Mouse (Mus musculus): Measurements from ENCODE around the gene Wnt5a. TPM values are rescaled to one million over a fixed set of nuclear protein-coding genes. Genes with fewer than 3 reads are reported as not detected.

Gene Wnt5a
- polyA plus RNA-seq, 1 experiment from 2014 or later: 22.8 TPM

DNA sequence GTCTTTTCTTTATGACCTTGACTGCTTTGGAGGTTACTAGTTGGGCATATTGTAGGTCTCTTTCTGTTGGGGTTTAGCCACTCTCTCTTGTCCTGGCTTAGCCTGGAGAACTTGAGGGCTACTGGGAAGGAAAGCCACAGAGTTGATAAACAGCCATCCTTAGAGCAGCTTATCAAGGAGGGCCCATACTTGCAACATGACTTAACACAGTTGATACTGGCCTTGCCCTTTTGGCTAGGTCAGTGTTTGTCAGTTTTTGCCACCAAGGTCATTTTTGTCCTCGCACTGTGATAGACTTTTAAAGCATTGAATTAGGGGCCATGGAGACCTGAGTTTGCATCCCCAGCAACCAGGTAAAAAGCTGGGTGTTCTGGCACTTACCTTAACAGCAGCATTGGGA lies 23.7 kb upstream of the Wnt5a start:
- no peak overlapping the region for H3K27ac ChIP-seq (ENCODE audit: low read length)
- no peak overlapping the region for H3K9ac ChIP-seq (ENCODE audit: low read length)
- H3K4me3 ChIP-seq (ENCODE audit: low read length): no peak overlapping the region
- H3K9me3 ChIP-seq (ENCODE audit: control insufficient read depth, low read length): no peaks in the 10 kb centered on the region
- H3K36me3 ChIP-seq (ENCODE audit: control insufficient read depth, insufficient read depth, low read length): no peaks in the 10 kb centered on the region
- no peak for ATAC-seq (ENCODE audit: low read depth)
- WGBS: 69% methylated on average over 1 of the region's 1 CpGs
- no peaks in the 10 kb centered on the region for H3K4me1 ChIP-seq (replicated peaks; ENCODE audit: control insufficient read depth, insufficient read depth, low read length)
- no peak overlapping the region for H3K4me2 ChIP-seq (ENCODE audit: low read depth, low read length)
- no peaks in the 10 kb centered on the region for H3K27me3 ChIP-seq (ENCODE audit: control insufficient read depth, insufficient read depth, low read depth, low read length)

DNA sequence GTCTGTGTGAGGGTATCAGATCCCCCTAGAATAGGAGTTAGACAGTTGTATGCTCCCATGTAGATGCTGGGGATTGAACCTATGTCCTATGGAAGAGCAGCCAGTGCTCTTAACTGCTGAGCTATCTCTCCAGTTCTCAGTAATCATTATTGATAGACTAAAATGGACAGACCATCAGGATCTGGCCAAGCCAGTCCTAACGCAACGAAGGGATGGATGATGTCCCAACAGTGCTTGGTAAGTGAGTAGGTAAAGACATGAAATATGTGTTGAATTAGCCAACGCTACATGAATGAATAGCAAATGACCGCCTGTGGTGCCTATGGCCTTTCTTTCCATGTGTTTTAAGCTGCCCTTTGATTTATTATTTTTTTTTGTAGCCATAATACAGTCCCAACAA lies 10.7 kb upstream of the Wnt5a start:
- WGBS: 83% methylated on average over 4 of the region's 4 CpGs
- H3K27me3 ChIP-seq (ENCODE audit: control insufficient read depth, insufficient read depth, low read depth, low read length): no peaks in the 10 kb centered on the region
- H3K9ac ChIP-seq (ENCODE audit: low read length): no peak overlapping the region
- no peaks in the 10 kb centered on the region for H3K4me1 ChIP-seq (replicated peaks; ENCODE audit: control insufficient read depth, insufficient read depth, low read length)
- H3K36me3 ChIP-seq (ENCODE audit: control insufficient read depth, insufficient read depth, low read length): no peaks in the 10 kb centered on the region
- no peak overlapping the region for H3K27ac ChIP-seq (ENCODE audit: low read length)
- no peak overlapping the region for H3K4me3 ChIP-seq (ENCODE audit: low read length)
- H3K4me2 ChIP-seq (ENCODE audit: low read depth, low read length): no peak overlapping the region
- H3K9me3 ChIP-seq (ENCODE audit: control insufficient read depth, low read length): no peaks in the 10 kb centered on the region
- ATAC-seq (ENCODE audit: low read depth): no peak

DNA sequence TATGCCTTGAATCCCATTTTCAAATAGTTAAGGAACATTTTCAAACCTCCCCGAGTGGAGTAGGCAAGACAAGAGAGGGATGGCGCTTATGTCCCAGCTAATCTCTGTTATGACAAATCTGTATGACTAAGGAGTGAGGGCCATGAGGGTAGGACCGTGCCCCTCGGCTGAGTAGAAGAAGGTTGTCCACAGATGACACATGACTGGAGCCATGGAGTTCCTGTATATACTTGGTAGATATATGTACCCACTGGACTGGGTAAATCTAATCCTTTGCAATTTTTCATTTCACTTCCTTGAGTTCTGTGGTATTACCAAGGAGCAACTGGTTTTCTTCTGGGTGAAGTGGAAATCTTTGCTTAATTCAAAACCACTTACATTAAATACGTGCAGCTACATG lies 10.3 kb upstream of the Wnt5a start:
- no peak overlapping the region for H3K4me2 ChIP-seq (ENCODE audit: low read depth, low read length)
- no peaks in the 10 kb centered on the region for H3K36me3 ChIP-seq (ENCODE audit: control insufficient read depth, insufficient read depth, low read length)
- H3K9me3 ChIP-seq (ENCODE audit: control insufficient read depth, low read length): no peaks in the 10 kb centered on the region
- H3K4me1 ChIP-seq (replicated peaks; ENCODE audit: control insufficient read depth, insufficient read depth, low read length): no peaks in the 10 kb centered on the region
- H3K9ac ChIP-seq (ENCODE audit: low read length): no peak overlapping the region
- WGBS: 73% methylated on average over 5 of the region's 5 CpGs
- H3K27me3 ChIP-seq (ENCODE audit: control insufficient read depth, insufficient read depth, low read depth, low read length): no peaks in the 10 kb centered on the region
- ATAC-seq (ENCODE audit: low read depth): no peak
- H3K27ac ChIP-seq (ENCODE audit: low read length): no peak overlapping the region
- no peak overlapping the region for H3K4me3 ChIP-seq (ENCODE audit: low read length)

DNA sequence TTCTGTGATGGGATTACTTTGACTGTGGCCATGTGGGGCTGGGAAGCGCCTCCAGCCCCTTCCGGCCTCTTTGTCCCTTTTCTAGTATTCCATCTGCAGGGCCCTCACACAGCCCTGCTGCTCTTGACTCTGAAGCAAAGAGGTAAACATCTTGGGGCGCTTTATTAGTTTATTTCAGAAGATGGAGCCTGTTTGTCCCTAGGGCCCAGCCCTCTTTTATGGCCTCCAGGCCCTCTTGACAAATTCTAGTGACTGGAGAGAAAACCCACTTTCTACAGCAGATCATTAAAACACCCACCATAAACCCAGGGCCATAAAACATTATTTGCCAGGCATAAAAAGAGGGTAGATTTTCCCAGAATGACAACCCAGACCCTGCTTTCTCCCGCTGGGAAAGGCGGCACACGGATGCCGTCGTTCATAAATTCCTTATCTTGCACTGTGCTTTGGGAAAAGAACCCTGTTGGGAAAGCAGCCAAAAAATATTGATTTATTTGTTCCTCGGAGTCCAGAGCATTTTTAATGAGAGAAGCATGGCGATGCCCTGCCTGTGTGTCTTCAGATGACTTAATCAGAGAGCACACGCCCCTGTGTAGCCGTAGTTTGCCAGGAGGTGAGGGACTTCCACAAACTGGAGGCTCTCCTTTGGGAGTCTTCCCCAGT lies 3.2 kb upstream of the Wnt5a start:
- 48% methylated on average over 12 of the region's 12 CpGs for WGBS
- ATAC-seq (ENCODE audit: low read depth): no peak
- peaks cover 9% of the 10 kb centered on the region for H3K27me3 ChIP-seq (ENCODE audit: control insufficient read depth, insufficient read depth, low read depth, low read length)
- no peak overlapping the region for H3K9ac ChIP-seq (ENCODE audit: low read length)
- no peak overlapping the region for H3K27ac ChIP-seq (ENCODE audit: low read length)
- H3K4me1 ChIP-seq (replicated peaks; ENCODE audit: control insufficient read depth, insufficient read depth, low read length): 0 out of 2 replicates have a peak, but pooled peaks cover 3% of the 10 kb centered on the region
- no peak overlapping the region for H3K4me3 ChIP-seq (ENCODE audit: low read length)
- no peak overlapping the region for H3K4me2 ChIP-seq (ENCODE audit: low read depth, low read length)
- H3K9me3 ChIP-seq (ENCODE audit: control insufficient read depth, low read length): no peaks in the 10 kb centered on the region
- H3K36me3 ChIP-seq (ENCODE audit: control insufficient read depth, insufficient read depth, low read length): no peaks in the 10 kb centered on the region

DNA sequence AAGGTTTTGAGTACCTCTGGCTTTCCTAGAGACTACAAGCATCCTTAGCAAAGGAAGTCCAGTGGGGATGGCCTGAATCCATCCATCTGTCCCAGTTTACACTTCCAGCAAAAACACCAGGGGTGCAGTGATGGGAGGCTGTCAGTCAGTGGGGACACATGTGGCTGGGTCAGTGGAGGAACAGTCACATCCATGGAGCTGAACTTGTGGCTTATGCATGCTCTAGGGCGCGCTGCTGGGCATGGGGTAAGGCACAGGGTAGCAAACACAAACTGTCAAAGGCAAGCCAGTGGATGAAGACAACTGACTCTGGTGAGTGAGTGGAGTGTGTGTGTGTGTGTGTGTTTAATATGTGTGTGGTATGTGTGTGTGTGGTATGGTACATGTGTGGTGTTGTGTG lies 1.3 kb upstream of the Wnt5a start:
- H3K27me3 ChIP-seq (ENCODE audit: control insufficient read depth, insufficient read depth, low read depth, low read length): peaks cover 22% of the 10 kb centered on the region
- ATAC-seq (ENCODE audit: low read depth): no peak
- no peak overlapping the region for H3K4me3 ChIP-seq (ENCODE audit: low read length)
- H3K9ac ChIP-seq (ENCODE audit: low read length): no peak overlapping the region
- no peaks in the 10 kb centered on the region for H3K9me3 ChIP-seq (ENCODE audit: control insufficient read depth, low read length)
- H3K36me3 ChIP-seq (ENCODE audit: control insufficient read depth, insufficient read depth, low read length): no peaks in the 10 kb centered on the region
- H3K4me1 ChIP-seq (replicated peaks; ENCODE audit: control insufficient read depth, insufficient read depth, low read length): 0 out of 2 replicates have a peak, but pooled peaks cover 3% of the 10 kb centered on the region
- H3K4me2 ChIP-seq (ENCODE audit: low read depth, low read length): no peak overlapping the region
- WGBS: 74% methylated on average over 2 of the region's 2 CpGs
- no peak overlapping the region for H3K27ac ChIP-seq (ENCODE audit: low read length)

DNA sequence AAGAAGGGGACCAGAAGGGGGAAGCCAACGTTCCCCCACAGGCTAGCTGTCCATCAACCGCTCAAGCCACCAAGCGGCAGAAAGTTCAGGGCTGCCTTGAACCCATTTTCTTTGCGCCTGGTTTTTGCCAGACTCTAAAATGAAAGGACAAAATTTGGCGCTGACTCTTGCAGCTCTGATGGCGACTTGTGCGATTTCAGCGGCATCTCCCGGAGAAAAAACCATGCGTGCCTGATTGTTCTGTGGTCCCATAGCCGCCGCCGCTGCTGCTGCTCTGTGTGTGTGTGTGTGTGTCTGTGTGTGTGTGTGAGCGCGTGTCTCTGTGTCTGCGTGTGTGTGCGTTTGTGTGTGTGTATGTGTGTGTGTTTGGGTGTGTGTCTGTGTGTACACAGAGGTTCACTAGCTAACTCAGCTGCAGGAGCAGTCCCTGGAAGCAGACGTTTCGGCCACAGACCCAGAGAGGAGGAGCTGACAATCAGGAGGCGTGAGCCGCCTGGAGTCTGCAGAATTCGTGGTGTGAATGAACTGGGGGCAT lies 568 bp downstream of the Wnt5a start:
- Histone ChIP-seq H3K9ac (ENCODE audit: low read length) (peak overlapping the region; percentile 82), H3K4me3 (ENCODE audit: low read length) (peak overlapping the region; percentile 66), H3K4me1 (replicated peaks; ENCODE audit: control insufficient read depth, insufficient read depth, low read length) (peaks cover 9% of the 10 kb centered on the region), H3K27me3 (ENCODE audit: control insufficient read depth, insufficient read depth, low read depth, low read length) (peaks cover 37% of the 10 kb centered on the region), H3K27ac (ENCODE audit: low read length) (peak overlapping the region; percentile 92), H3K36me3 (ENCODE audit: control insufficient read depth, insufficient read depth, low read length) (no peaks in the 10 kb centered on the region), H3K9me3 (ENCODE audit: control insufficient read depth, low read length) (no peaks in the 10 kb centered on the region), H3K4me2 (ENCODE audit: low read depth, low read length) (peak overlapping the region; percentile 71)
- 0% methylated on average over 22 of the region's 22 CpGs for WGBS
- ATAC-seq (ENCODE audit: low read depth): peak; percentile 59

DNA sequence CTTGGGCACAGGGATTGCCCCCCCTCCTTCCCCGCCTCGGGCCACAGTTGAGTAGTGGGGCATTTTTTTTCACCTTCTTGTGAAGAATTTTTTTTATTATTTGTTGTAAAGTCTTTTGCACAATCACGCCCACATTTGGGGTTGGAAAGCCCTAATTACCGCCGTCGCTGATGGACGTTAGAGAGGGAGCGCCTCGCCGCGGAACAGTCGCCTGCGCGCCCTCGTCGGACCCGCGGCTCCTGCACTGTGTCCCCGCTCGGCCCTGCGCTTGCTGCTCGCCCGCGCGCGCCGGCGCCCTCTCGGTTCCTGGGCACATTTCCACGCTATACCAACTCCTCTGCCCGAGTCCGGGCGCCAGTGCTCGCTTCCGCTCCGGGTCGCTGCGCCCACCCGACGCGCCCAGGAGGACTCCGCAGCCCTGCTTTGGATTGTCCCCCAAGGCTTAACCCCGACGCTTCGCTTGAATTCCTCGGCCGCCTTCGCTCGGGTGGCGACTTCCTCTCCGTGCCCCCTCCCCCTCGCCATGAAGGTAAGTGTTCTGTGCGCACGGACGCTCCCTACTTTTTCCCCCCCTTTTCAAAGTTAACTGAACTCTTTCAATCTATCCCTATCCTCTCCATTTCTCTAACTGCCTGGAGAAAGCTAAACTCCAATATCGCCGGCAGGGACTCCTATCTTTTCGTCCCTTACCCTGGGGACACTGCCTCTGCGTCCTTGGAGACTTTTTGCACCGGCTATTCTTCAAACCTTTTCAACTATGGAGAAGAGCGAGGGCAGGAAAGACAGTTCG lies 1.2 kb downstream of the Wnt5a start:
- under 1% methylated on average over 62 of the region's 62 CpGs for WGBS
- Histone ChIP-seq H3K9ac (ENCODE audit: low read length) (peak overlapping the region; percentile 82), H3K9me3 (ENCODE audit: control insufficient read depth, low read length) (no peaks in the 10 kb centered on the region), H3K27me3 (ENCODE audit: control insufficient read depth, insufficient read depth, low read depth, low read length) (peaks cover 43% of the 10 kb centered on the region), H3K4me3 (ENCODE audit: low read length) (peak overlapping the region; percentile 66), H3K4me1 (replicated peaks; ENCODE audit: control insufficient read depth, insufficient read depth, low read length) (peaks cover 16% of the 10 kb centered on the region), H3K27ac (ENCODE audit: low read length) (peak overlapping the region; percentile 92), H3K4me2 (ENCODE audit: low read depth, low read length) (peak overlapping the region; percentile 71), H3K36me3 (ENCODE audit: control insufficient read depth, insufficient read depth, low read length) (no peaks in the 10 kb centered on the region)
- peak; percentile 37; the same call in 1 of the 2 replicates for ATAC-seq (ENCODE audit: low read depth)

DNA sequence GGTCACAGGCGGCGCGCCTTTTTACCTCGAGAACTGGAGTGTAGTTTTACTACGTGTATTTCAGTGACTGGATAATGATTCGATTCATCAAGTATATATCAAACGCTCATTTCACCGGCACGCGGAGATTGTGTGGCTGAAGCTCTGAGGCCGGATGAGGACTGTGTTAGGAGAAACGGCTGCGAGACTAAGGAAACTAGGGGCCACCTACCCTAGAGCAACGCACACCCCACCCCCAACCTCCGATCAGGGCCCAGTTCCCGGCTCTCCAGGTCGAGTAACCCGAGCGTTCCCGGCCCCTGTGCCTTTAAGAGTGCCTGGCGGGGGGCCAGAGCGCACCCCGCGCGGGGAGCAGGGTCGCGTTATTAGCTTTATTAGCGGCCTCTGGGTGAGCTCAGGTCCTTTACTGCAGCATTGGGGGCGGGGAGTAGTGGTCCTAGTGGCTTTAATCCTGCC lies 1.9 kb downstream of the Wnt5a start:
- Histone ChIP-seq H3K4me2 (ENCODE audit: low read depth, low read length) (peak overlapping the region; percentile 71), H3K27me3 (ENCODE audit: control insufficient read depth, insufficient read depth, low read depth, low read length) (peaks cover 45% of the 10 kb centered on the region)
- peak; percentile 32; the same call in 1 of the 2 replicates for ATAC-seq (ENCODE audit: low read depth)

DNA sequence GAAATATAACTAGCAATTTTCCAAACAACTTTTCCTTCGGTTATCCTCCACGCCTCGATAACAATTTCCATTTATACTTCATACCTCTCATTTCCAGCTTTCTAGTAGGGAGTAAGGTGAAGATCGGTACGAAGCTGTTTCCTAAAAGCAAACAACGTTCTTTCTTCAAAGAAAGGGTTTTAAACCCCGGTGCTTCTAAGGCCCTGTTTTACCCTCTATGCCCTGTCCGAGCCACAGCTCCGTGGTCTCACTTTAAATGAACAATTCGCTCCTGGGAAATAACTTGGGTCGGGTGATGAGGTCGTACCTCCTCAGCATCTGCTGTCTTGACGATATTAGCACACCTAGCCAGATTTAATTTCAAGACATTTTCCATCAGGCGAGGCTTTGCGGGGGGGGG lies 2.5 kb downstream of the Wnt5a start:
- Histone ChIP-seq H3K27me3 (ENCODE audit: control insufficient read depth, insufficient read depth, low read depth, low read length) (peaks cover 45% of the 10 kb centered on the region), H3K9ac (ENCODE audit: low read length) (peak overlapping the region; percentile 82), H3K9me3 (ENCODE audit: control insufficient read depth, low read length) (no peaks in the 10 kb centered on the region), H3K4me2 (ENCODE audit: low read depth, low read length) (peak overlapping the region; percentile 71), H3K36me3 (ENCODE audit: control insufficient read depth, insufficient read depth, low read length) (no peaks in the 10 kb centered on the region), H3K4me1 (replicated peaks; ENCODE audit: control insufficient read depth, insufficient read depth, low read length) (peaks cover 24% of the 10 kb centered on the region), H3K27ac (ENCODE audit: low read length) (peak overlapping the region; percentile 92), H3K4me3 (ENCODE audit: low read length) (peak overlapping the region; percentile 66)
- 1% methylated on average over 15 of the region's 15 CpGs for WGBS
- ATAC-seq (ENCODE audit: low read depth): no peak

More for the DNA sequence above, 1.9 kb downstream of the Wnt5a start:
- peak overlapping the region; percentile 66 for H3K4me3 ChIP-seq (ENCODE audit: low read length)
- H3K27ac ChIP-seq (ENCODE audit: low read length): peak overlapping the region; percentile 92
- no peaks in the 10 kb centered on the region for H3K9me3 ChIP-seq (ENCODE audit: control insufficient read depth, low read length)
- WGBS: under 1% methylated on average over 29 of the region's 29 CpGs
- H3K9ac ChIP-seq (ENCODE audit: low read length): peak overlapping the region; percentile 82
- H3K4me1 ChIP-seq (replicated peaks; ENCODE audit: control insufficient read depth, insufficient read depth, low read length): peaks cover 21% of the 10 kb centered on the region
- H3K36me3 ChIP-seq (ENCODE audit: control insufficient read depth, insufficient read depth, low read length): no peaks in the 10 kb centered on the region
